Mouse (Mus musculus): ENCODE data around the gene Ube2d2b. TPM values are rescaled to one million over a fixed set of nuclear protein-coding genes. Genes with fewer than 3 reads are reported as not detected.

The Ube2d2b gene
- polyA plus RNA-seq, 1 experiment from 2014 or later: 0.20 TPM

- Histone ChIP-seq H3K36me3 (0 out of 2 replicates have a peak, but pooled peaks cover under 1% of the 10 kb centered on the region), H3K9me3 (no peaks in the 10 kb centered on the region), H3K27me3 (ENCODE audit: insufficient read depth, poor library complexity, severe bottlenecking) (no peaks in the 10 kb centered on the region), H3K4me3 (no peak overlapping the region), H3K27ac (peak overlapping the region; percentile 53; the same call in 1 of the 2 replicates), H3K4me1 (peaks cover 26% of the 10 kb centered on the region)
- 12% methylated on average over 2 of the region's 2 CpGs for WGBS
- no peak for DNase-seq (ENCODE audit: low spot score)
Measured at GRCm38 (mm10) chr5:107866127-107867126, 36.5 kb downstream of the Ube2d2b start.

DNA sequence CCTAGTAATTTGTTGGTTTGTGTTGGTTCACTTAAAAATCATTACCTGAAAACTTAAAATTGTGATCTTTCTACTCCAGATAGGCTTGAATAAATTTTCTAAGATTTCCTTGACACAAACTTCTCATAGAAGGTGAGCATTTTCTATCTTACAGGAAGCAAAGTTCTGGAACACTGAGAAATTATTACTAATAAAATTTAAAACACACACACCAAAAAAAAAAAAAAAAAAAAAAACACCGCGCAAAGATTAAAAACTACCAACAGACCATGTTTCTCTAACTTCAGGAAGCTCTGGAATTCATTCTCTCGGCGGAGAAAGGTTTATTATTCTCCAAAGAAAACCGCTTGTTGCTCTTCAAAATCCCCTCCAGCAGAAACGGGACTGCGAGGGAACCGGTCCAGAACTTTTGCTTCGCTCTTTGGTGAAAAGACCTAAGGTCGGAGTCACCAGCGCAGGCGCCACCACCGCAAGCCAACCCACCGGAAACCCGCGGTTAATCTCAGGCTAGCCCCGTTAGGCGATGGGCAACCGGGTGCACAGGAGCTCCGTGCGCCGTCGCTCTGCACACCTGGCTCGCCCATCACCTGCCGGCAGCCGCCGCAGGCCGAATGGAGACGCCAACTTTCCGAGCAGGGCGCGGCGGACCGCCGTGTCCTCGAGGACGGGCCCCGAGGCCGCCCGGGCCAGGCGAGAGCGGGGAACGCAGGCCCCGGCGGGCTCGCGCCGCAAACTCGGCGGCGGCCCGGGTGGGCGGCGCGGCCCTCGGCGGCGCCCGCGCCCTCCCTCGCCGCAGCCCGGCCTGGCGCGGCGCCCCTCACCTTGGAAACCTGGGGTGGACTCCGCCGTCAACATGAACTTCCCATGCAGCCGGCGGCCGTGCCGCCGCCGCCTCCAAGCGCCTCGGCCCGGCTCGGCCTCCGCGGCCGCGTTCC lies 38.3 kb downstream of the Ube2d2b start:
- Histone ChIP-seq H3K4me3 (peak overlapping the region; percentile 87), H3K36me3 (no peaks in the 10 kb centered on the region), H3K27ac (peak overlapping the region; percentile 98), H3K27me3 (ENCODE audit: insufficient read depth, poor library complexity, severe bottlenecking) (no peaks in the 10 kb centered on the region), H3K4me1 (peaks cover 34% of the 10 kb centered on the region), H3K9me3 (no peaks in the 10 kb centered on the region)
- DNase-seq (ENCODE audit: low spot score): peak; percentile 85
- under 1% methylated on average over 82 of the region's 82 CpGs for WGBS

DNA sequence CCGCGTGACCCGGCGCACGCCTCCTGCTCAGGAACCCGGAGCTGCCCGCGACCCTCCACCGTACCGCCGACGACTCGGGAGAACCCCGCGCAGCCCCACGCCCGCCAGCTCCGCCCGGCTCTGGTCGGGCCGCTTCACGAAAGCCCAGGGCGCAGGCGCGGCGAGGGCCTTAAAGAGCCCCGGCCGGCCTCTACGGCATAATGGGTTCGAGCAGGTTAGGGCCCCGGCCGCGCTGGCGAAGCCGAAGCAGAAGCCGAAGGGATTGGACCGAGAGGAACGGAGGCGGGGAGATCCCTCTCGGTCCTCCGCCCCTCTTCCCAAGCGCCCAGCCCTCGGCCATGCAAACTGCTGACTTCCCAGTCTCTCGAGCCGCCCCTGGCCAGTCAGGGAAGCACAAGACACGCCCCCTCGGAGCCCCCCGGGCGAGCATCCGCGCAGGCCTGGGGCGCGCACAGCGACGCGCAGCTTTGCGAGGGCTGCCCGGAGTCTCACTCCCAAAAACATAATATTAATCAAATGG lies 39.1 kb downstream of the Ube2d2b start:
- Histone ChIP-seq H3K4me1 (peaks cover 39% of the 10 kb centered on the region), H3K27me3 (ENCODE audit: insufficient read depth, poor library complexity, severe bottlenecking) (no peaks in the 10 kb centered on the region), H3K36me3 (no peaks in the 10 kb centered on the region), H3K4me3 (peak overlapping the region; percentile 87), H3K9me3 (no peaks in the 10 kb centered on the region), H3K27ac (peak overlapping the region; percentile 98)
- peak; percentile 99 for DNase-seq (ENCODE audit: low spot score)
- under 1% methylated on average over 58 of the region's 58 CpGs for WGBS

DNA sequence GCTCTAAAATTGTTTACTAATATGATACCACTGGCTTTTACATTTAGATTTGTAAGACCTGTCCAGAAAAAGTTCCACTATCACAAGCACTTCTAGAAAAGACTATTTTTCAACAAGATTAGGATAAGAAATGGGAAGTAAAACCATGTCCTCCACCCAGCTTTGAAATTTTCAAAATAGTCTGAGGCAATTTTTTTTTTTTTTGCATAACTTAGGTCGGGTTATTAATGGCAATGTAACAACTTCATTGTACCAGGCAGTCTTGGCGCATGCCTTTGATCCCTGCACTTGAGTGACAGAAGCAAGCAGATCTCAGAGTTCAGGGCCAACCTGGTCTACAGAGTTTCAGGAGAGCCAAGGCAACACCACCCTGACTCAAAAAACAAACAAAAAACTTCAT lies 39.8 kb downstream of the Ube2d2b start:
- Histone ChIP-seq H3K4me3 (no peak overlapping the region; the same call in 1 of the 2 replicates), H3K27ac (no peak overlapping the region), H3K4me1 (peaks cover 40% of the 10 kb centered on the region), H3K36me3 (no peaks in the 10 kb centered on the region), H3K27me3 (ENCODE audit: insufficient read depth, poor library complexity, severe bottlenecking) (no peaks in the 10 kb centered on the region), H3K9me3 (no peaks in the 10 kb centered on the region)
- no peak for DNase-seq (ENCODE audit: low spot score)
- 71% methylated on average over 2 of the region's 2 CpGs for WGBS

DNA sequence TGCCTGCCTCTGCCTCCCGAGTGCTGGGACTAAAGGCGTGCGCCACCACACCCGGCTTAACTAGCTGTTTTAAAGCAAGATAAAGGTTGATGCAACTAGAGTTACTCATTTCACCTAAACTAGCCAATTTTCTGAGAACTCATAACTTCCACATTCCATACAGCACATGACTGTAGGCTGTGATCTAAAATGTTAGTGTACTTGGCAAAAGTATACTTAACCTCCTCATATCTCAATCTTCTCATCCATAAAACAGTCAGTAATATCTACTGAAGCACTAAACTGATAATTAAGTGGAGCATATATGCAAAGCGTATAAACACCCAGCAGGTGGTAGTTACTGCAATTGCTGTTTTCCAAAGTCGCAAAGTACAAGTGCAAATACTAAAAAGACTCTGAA lies 43.4 kb downstream of the Ube2d2b start:
- peak overlapping the region; percentile 30; the same call in 1 of the 2 replicates for H3K4me3 ChIP-seq
- H3K27ac ChIP-seq: peak overlapping the region; percentile 75
- DNase-seq (ENCODE audit: low spot score): no peak
- 87% methylated on average over 6 of the region's 6 CpGs for WGBS
- peaks cover 27% of the 10 kb centered on the region for H3K4me1 ChIP-seq
- no peaks in the 10 kb centered on the region for H3K27me3 ChIP-seq (ENCODE audit: insufficient read depth, poor library complexity, severe bottlenecking)
- H3K9me3 ChIP-seq: no peaks in the 10 kb centered on the region
- H3K36me3 ChIP-seq: no peaks in the 10 kb centered on the region

DNA sequence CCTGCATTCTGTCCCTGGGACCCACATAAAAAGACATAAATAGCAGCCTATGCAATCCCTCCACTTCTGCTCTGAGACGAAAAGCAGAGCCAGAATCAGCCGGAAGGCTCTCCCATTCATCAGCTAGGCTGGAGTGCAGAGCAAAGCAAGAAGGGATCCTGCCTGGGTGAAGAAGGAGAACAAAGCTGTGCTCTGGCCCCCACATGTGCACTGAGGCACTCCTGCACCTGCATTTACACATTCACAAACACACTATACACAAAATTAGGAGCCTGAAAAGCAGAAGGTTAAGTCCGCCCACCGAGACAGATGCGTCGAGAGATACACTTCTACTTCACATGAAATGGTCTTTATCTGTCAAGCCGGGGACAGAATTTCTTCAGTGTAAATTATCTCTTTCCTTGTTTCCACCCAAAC lies 44.0 kb downstream of the Ube2d2b start:
- peak; percentile 89 for DNase-seq (ENCODE audit: low spot score)
- WGBS: 43% methylated on average over 7 of the region's 7 CpGs
- peak overlapping the region; percentile 30; the same call in 1 of the 2 replicates for H3K4me3 ChIP-seq

GRCm38 (mm10) chr5:107874561-107875260 lies 44.8 kb downstream of the Ube2d2b start, which contains the start of gene Evi5:
Evi5 (minus strand) TSS chr5:107875107.
- H3K27ac ChIP-seq: peak within 1 kb of the TSS; percentile 75
- H3K27me3 ChIP-seq (ENCODE audit: insufficient read depth, poor library complexity, severe bottlenecking): no peaks in the 10 kb centered on the region

More for the DNA sequence above, 44.0 kb downstream of the Ube2d2b start:
- no peaks in the 10 kb centered on the region for H3K27me3 ChIP-seq (ENCODE audit: insufficient read depth, poor library complexity, severe bottlenecking)
- H3K9me3 ChIP-seq: no peaks in the 10 kb centered on the region
- peaks cover 27% of the 10 kb centered on the region for H3K4me1 ChIP-seq
- H3K27ac ChIP-seq: peak overlapping the region; percentile 75
- no peaks in the 10 kb centered on the region for H3K36me3 ChIP-seq

GRCm38 (mm10) chr5:107875261-107875611 lies 45.3 kb downstream of the Ube2d2b start:
- Histone ChIP-seq H3K27ac (peak overlapping the region; percentile 62; the same call in 1 of the 2 replicates), H3K4me1 (peaks cover 27% of the 10 kb centered on the region), H3K27me3 (ENCODE audit: insufficient read depth, poor library complexity, severe bottlenecking) (no peaks in the 10 kb centered on the region), H3K36me3 (no peaks in the 10 kb centered on the region), H3K9me3 (no peaks in the 10 kb centered on the region), H3K4me3 (no peak overlapping the region)
- no peak for DNase-seq (ENCODE audit: low spot score)

More at GRCm38 (mm10) chr5:107874561-107875260, 44.8 kb downstream of the Ube2d2b start, which contains the start of gene Evi5:
- H3K4me3 ChIP-seq: peak within 1 kb of the TSS; percentile 30; the same call in 1 of the 2 replicates
- 33% methylated on average over 4 of the region's 4 CpGs for WGBS
- no peaks in the 10 kb centered on the region for H3K36me3 ChIP-seq
- peaks cover 27% of the 10 kb centered on the region for H3K4me1 ChIP-seq
- no peaks in the 10 kb centered on the region for H3K9me3 ChIP-seq
- DNase-seq (ENCODE audit: low spot score): peak; percentile 79

DNA sequence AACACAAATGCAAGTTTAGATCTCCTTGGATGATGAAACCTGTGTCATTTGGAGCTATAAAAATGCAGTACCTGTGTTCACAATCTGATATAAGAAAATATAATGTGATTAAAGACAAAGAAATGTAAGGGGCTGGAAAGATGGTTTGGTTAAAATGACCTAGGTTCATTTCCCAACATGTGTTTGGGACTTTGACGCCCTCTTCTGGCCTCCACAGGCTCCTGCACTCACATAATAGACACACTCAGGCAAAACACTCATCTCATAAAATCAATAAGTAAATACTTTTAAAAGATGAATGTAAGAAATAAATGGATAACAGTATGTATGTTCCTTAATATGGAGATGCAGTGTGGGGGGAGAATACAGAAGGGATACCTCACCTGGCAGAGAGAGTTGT lies 47.2 kb downstream of the Ube2d2b start:
- Histone ChIP-seq H3K27ac (no peak overlapping the region), H3K36me3 (no peaks in the 10 kb centered on the region), H3K4me3 (no peak overlapping the region), H3K9me3 (no peaks in the 10 kb centered on the region), H3K4me1 (peaks cover 27% of the 10 kb centered on the region), H3K27me3 (ENCODE audit: insufficient read depth, poor library complexity, severe bottlenecking) (no peaks in the 10 kb centered on the region)
- DNase-seq (ENCODE audit: low spot score): no peak
- 74% methylated on average over 1 of the region's 1 CpGs for WGBS

GRCm38 (mm10) chr5:107880710-107881109 lies 50.8 kb downstream of the Ube2d2b start:
- Histone ChIP-seq H3K27ac (no peak overlapping the region), H3K27me3 (ENCODE audit: insufficient read depth, poor library complexity, severe bottlenecking) (no peaks in the 10 kb centered on the region)
- WGBS: 73% methylated on average over 5 of the region's 5 CpGs

More at GRCm38 (mm10) chr5:107880710-107881109, 50.8 kb downstream of the Ube2d2b start:
- Histone ChIP-seq H3K4me1 (no peaks in the 10 kb centered on the region), H3K9me3 (no peaks in the 10 kb centered on the region), H3K4me3 (no peak overlapping the region), H3K36me3 (no peaks in the 10 kb centered on the region)
- no peak for DNase-seq (ENCODE audit: low spot score)

All from heart, embryonic 10.5 days (tissue).